Mouse (Mus musculus) bone marrow macrophage, adult 2 months (primary cell): ENCODE data around the gene Sh3gl1. TPM values are rescaled to one million over a fixed set of nuclear protein-coding genes. Genes with fewer than 3 reads are reported as not detected.

Experiments
- H3K27ac ChIP-seq: 2 replicates; pipeline ENCODE4 v1.5.1; 2012; ENCODE audit warnings: low read depth, low read length; ENCODE audit not compliant: insufficient read depth
- H3K4me1 ChIP-seq: 2 replicates; pipeline ENCODE4 v1.6.1; 2012; ENCODE audit warnings: low read length; ENCODE audit not compliant: control insufficient read depth, insufficient read depth
- H3K4me3 ChIP-seq: 2 replicates; pipeline ENCODE4 v1.5.1; 2012; ENCODE audit warnings: mild to moderate bottlenecking, low read length, moderate library complexity; ENCODE audit not compliant: insufficient read depth
- CTCF ChIP-seq: IDR thresholded peaks from 2 replicates; pipeline ENCODE4 v1.5.1; 2012; ENCODE audit warnings: low read depth, mild to moderate bottlenecking, low read length, moderate library complexity
- POLR2A ChIP-seq: IDR thresholded peaks from 2 replicates; pipeline ENCODE4 v1.6.1; 2012; ENCODE audit warnings: mild to moderate bottlenecking, low read depth, low read length, borderline replicate concordance
- polyA plus RNA-seq: library from polyadenylated mRNA; stranded (reverse); fragments of >200 nt; gene quantifications from 2 replicates; pipeline ENCODE4 v1.2.4, GENCODE M21; 2012; ENCODE audit not compliant: missing spikeins, insufficient read depth, insufficient read length

Sh3gl1 gene
- polyA plus RNA-seq, 1 experiment, result 98.2 TPM

- peak within 1 kb of the TSS; percentile 52 for H3K27ac ChIP-seq
- H3K4me3 ChIP-seq, result peak within 1 kb of the TSS; percentile 69
- peaks cover 16% of the 10 kb centered on the region for H3K4me1 ChIP-seq
- TF ChIP-seq CTCF (no peak), POLR2A (0 out of 2 replicates have a peak, but pooled peaks have one; percentile 37)
These were observed 3.8 kb upstream of the Sh3gl1 start, which contains the start of gene Chaf1a for GRCm38 (mm10) chr17:56040030-56040856. TSS of gene Chaf1a (plus strand) at chr17:56040439.

- no peak for TF ChIP-seq CTCF
- TF ChIP-seq POLR2A, result no peak
- Histone ChIP-seq H3K4me1 (peaks cover 23% of the 10 kb centered on the region), H3K4me3 (peak overlapping the region; percentile 41; the same call in 1 of the 2 replicates), H3K27ac (peak overlapping the region; percentile 52; the same call in 1 of the 2 replicates)
These were observed 2.9 kb upstream of the Sh3gl1 start for GRCm38 (mm10) chr17:56039345-56039744.

- TF ChIP-seq CTCF (no peak), POLR2A (no peak)
- no peak overlapping the region for H3K4me3 ChIP-seq
- H3K4me1 ChIP-seq, result peaks cover 27% of the 10 kb centered on the region
- no peak overlapping the region for H3K27ac ChIP-seq
These were observed 2.3 kb upstream of the Sh3gl1 start for GRCm38 (mm10) chr17:56038583-56039261.

GRCm38 (mm10) chr17:56036901-56037287, 459 bp upstream of the Sh3gl1 start:
- no peak overlapping the region for H3K27ac ChIP-seq
- H3K4me1 ChIP-seq, result peaks cover 40% of the 10 kb centered on the region
- peak overlapping the region; percentile 63 for H3K4me3 ChIP-seq
- no peak; the same call in 1 of the 2 replicates for TF ChIP-seq CTCF
- TF ChIP-seq POLR2A, result no peak

GRCm38 (mm10) chr17:56035216-56035615, 1.2 kb downstream of the Sh3gl1 start:
- Histone ChIP-seq H3K27ac (0 out of 2 replicates have a peak overlapping the region, but pooled peaks have one; percentile 13), H3K4me1 (peaks cover 50% of the 10 kb centered on the region), H3K4me3 (peak overlapping the region; percentile 96)
- TF ChIP-seq POLR2A (no peak), CTCF (no peak)

- Histone ChIP-seq H3K4me3 (peak overlapping the region; percentile 96), H3K4me1 (peaks cover 54% of the 10 kb centered on the region), H3K27ac (peak overlapping the region; percentile 13; the same call in 1 of the 2 replicates)
- no peak for TF ChIP-seq POLR2A
- no peak for TF ChIP-seq CTCF
These were observed 1.7 kb downstream of the Sh3gl1 start for GRCm38 (mm10) chr17:56034726-56035100.

GRCm38 (mm10) chr17:56034040-56034725, 2.3 kb downstream of the Sh3gl1 start:
- Histone ChIP-seq H3K4me3 (peak overlapping the region; percentile 96), H3K27ac (peak overlapping the region; percentile 15), H3K4me1 (peaks cover 60% of the 10 kb centered on the region)
- TF ChIP-seq POLR2A (no peak), CTCF (no peak)

GRCm38 (mm10) chr17:56032831-56033230, 3.6 kb downstream of the Sh3gl1 start:
- H3K4me3 ChIP-seq, result no peak overlapping the region; the same call in 1 of the 2 replicates

GRCm38 (mm10) chr17:56032127-56032733, 4.2 kb downstream of the Sh3gl1 start:
- H3K4me1 ChIP-seq, result peaks cover 73% of the 10 kb centered on the region
- peak overlapping the region; percentile 4; the same call in 1 of the 2 replicates for H3K4me3 ChIP-seq
- no peak for TF ChIP-seq POLR2A
- TF ChIP-seq CTCF, result no peak
- H3K27ac ChIP-seq, result peak overlapping the region; percentile 98

More at GRCm38 (mm10) chr17:56032831-56033230, 3.6 kb downstream of the Sh3gl1 start:
- no peak for TF ChIP-seq POLR2A
- no peak for TF ChIP-seq CTCF
- Histone ChIP-seq H3K4me1 (peaks cover 70% of the 10 kb centered on the region), H3K27ac (peak overlapping the region; percentile 98)
